Mouse (Mus musculus) left cerebral cortex, postnatal 25 days (tissue): ENCODE data around the gene Ankrd63. TPM values are rescaled to one million over a fixed set of nuclear protein-coding genes. Genes with fewer than 3 reads are reported as not detected.

Source experiments
- DNase-seq, 2 experiments: peaks; one replicate each; pipeline ENCODE4 v3.0.0; 2022; ENCODE audit warnings: low spot score in 2 of 2, mixed read lengths in 1 of 2
- intact Hi-C: fragments of 180-260 bp; cut with DNase I; formaldehyde crosslinking; loops from one replicate; pipeline ENCODE4 v1.15.1; 2025
- total RNA-seq, 2 experiments: library from RNA; stranded (reverse); gene quantifications; 2 replicates each; pipeline ENCODE4 v1.2.3; 2021

Gene Ankrd63
- 10 to 100 TPM; 22.4 to 34.4 TPM for total RNA-seq

GRCm38 (mm10) chr2:118703913-118704730 is at the start of gene Ankrd63:
Gene Ankrd63, minus strand, starts transcription at chr2:118703963.
- intact Hi-C loops = loop anchor here (5.0 kb wide), 1 partner anchor 43 kb away; the partner anchor contains the start of gene Inafm2
- DNase-seq = peak in 1 of 2 experiments; percentile 48

- no peak for DNase-seq
- intact Hi-C loops = no loop called here
These were observed 49.0 kb upstream of the Ankrd63 start for GRCm38 (mm10) chr2:118752792-118753108.

- intact Hi-C loops = no loop called here
These were observed 48.4 kb upstream of the Ankrd63 start for GRCm38 (mm10) chr2:118751896-118752791.

GRCm38 (mm10) chr2:118750476-118750875 is 46.7 kb upstream of the Ankrd63 start:
- intact Hi-C loops = no loop called here
- DNase-seq = no peak

More at GRCm38 (mm10) chr2:118751896-118752791, 48.4 kb upstream of the Ankrd63 start:
- DNase-seq = no peak

- intact Hi-C loops = loop anchor here (5.0 kb wide), 1 partner anchor 47 kb away; the partner anchor contains the start of gene Ankrd63
These were observed 45.6 kb upstream of the Ankrd63 start for GRCm38 (mm10) chr2:118749341-118749884.

GRCm38 (mm10) chr2:118747301-118747960 is 43.7 kb upstream of the Ankrd63 start:
- no peak for DNase-seq
- intact Hi-C loops = loop anchor here (2.0 to 5.0 kb wide), 3 partner anchors 13 to 45 kb away; partner anchors contain the start of genes Ankrd63 and Disp2

More at GRCm38 (mm10) chr2:118749341-118749884, 45.6 kb upstream of the Ankrd63 start:
- no peak for DNase-seq

GRCm38 (mm10) chr2:118745915-118746901 is 42.4 kb upstream of the Ankrd63 start:
- intact Hi-C loops = loop anchor here (2.0 to 5.0 kb wide), 4 partner anchors 15 to 137 kb away; partner anchors contain the start of genes Ankrd63 and Disp2
- DNase-seq = peak in 1 of 2 experiments; percentile 42

- intact Hi-C loops = loop anchor here (2.0 to 5.0 kb wide), 2 partner anchors 43 to 137 kb away; partner anchors contain the start of gene Ankrd63
- DNase-seq = peak; percentile 91 to 94
These were observed 41.6 kb upstream of the Ankrd63 start, which contains the start of gene Inafm2 for GRCm38 (mm10) chr2:118745232-118745884. Gene Inafm2, plus strand, starts transcription at chr2:118745758.

GRCm38 (mm10) chr2:118744621-118745020 is 40.9 kb upstream of the Ankrd63 start:
- intact Hi-C loops = loop anchor here (2.0 to 5.0 kb wide), 2 partner anchors 42 to 138 kb away; partner anchors contain the start of gene Ankrd63
- no peak for DNase-seq

- intact Hi-C loops = no loop called here
- DNase-seq = peak; percentile 51 to 57
These were observed 39.6 kb upstream of the Ankrd63 start for GRCm38 (mm10) chr2:118743261-118743943.

GRCm38 (mm10) chr2:118741183-118741582 is 37.4 kb upstream of the Ankrd63 start:
- DNase-seq = peak in 1 of 2 experiments; percentile 85
- intact Hi-C loops = loop anchor here (1.0 kb wide), 1 partner anchor 38 kb away; the partner anchor contains the start of gene Disp2

- no peak for DNase-seq
- intact Hi-C loops = no loop called here
These were observed 36.6 kb upstream of the Ankrd63 start for GRCm38 (mm10) chr2:118740341-118740740.

GRCm38 (mm10) chr2:118733341-118733740 is 29.6 kb upstream of the Ankrd63 start:
- intact Hi-C loops = loop anchor here (10.0 kb wide), 1 partner anchor 469 kb away; no protein-coding TSS in a partner anchor
- peak in 1 of 2 experiments; percentile 83 for DNase-seq

GRCm38 (mm10) chr2:118731981-118732380 is 28.2 kb upstream of the Ankrd63 start:
- intact Hi-C loops = loop anchor here (1.0 to 10.0 kb wide), 3 partner anchors 33 to 467 kb away; no protein-coding TSS in a partner anchor
- no peak for DNase-seq

- intact Hi-C loops = loop anchor here (1.0 to 10.0 kb wide), 3 partner anchors 28 to 466 kb away; no protein-coding TSS in a partner anchor
These were observed 26.8 kb upstream of the Ankrd63 start for GRCm38 (mm10) chr2:118730622-118730915.

GRCm38 (mm10) chr2:118729816-118730621 is 26.3 kb upstream of the Ankrd63 start:
- no peak for DNase-seq
- intact Hi-C loops = loop anchor here (1.0 to 10.0 kb wide), 3 partner anchors 28 to 465 kb away; no protein-coding TSS in a partner anchor

More at GRCm38 (mm10) chr2:118730622-118730915, 26.8 kb upstream of the Ankrd63 start:
- DNase-seq = peak; percentile 77 to 80
